Mouse (Mus musculus): ENCODE measurements around the gene Plekha5. TPM values are rescaled to one million over a fixed set of nuclear protein-coding genes. Genes with fewer than 3 reads are reported as not detected.
A peak's percentile ranks its signal among the peaks of the same experiment; 100 is the strongest.

Plekha5 gene
- polyA plus RNA-seq, 1 experiment = 2.1 TPM

- peaks cover 26% of the 10 kb centered on the region for H3K4me1 ChIP-seq (ENCODE audit: control insufficient read depth, insufficient read depth, low read length)
- no peak for TF ChIP-seq POLR2A (IDR thresholded peaks at IDR 0.05; ENCODE audit: borderline replicate concordance, low read depth, low read length)
- no peak for TF ChIP-seq CTCF (IDR thresholded peaks at IDR 0.05; ENCODE audit: low read depth, low read length)
- H3K27ac ChIP-seq (ENCODE audit: insufficient read depth, low read depth, low read length) = no peak overlapping the region
- H3K4me3 ChIP-seq (ENCODE audit: insufficient read depth, low read length) = no peak overlapping the region
Observed at GRCm38 (mm10) chr6:140614711-140615110, 190.9 kb downstream of the Plekha5 start.

- H3K4me1 ChIP-seq (ENCODE audit: control insufficient read depth, insufficient read depth, low read length) = peaks cover 32% of the 10 kb centered on the region
- peak overlapping the region; percentile 24 for H3K27ac ChIP-seq (ENCODE audit: insufficient read depth, low read depth, low read length)
- no peak overlapping the region for H3K4me3 ChIP-seq (ENCODE audit: insufficient read depth, low read length)
- TF ChIP-seq POLR2A (IDR thresholded peaks at IDR 0.05; ENCODE audit: borderline replicate concordance, low read depth, low read length) (no peak), CTCF (IDR thresholded peaks at IDR 0.05; ENCODE audit: low read depth, low read length) (no peak)
Observed at GRCm38 (mm10) chr6:140620531-140621349, 196.9 kb downstream of the Plekha5 start.

GRCm38 (mm10) chr6:140621622-140622021 lies 197.8 kb downstream of the Plekha5 start:
- peaks cover 38% of the 10 kb centered on the region for H3K4me1 ChIP-seq (ENCODE audit: control insufficient read depth, insufficient read depth, low read length)
- no peak for TF ChIP-seq POLR2A (IDR thresholded peaks at IDR 0.05; ENCODE audit: borderline replicate concordance, low read depth, low read length)
- no peak for TF ChIP-seq CTCF (IDR thresholded peaks at IDR 0.05; ENCODE audit: low read depth, low read length)
- H3K4me3 ChIP-seq (ENCODE audit: insufficient read depth, low read length) = no peak overlapping the region
- H3K27ac ChIP-seq (ENCODE audit: insufficient read depth, low read depth, low read length) = no peak overlapping the region

GRCm38 (mm10) chr6:140622391-140623225 lies 198.8 kb downstream of the Plekha5 start, which contains the start of gene Aebp2:
Aebp2 (plus strand) TSS chr6:140622663.
- Histone ChIP-seq H3K27ac (ENCODE audit: insufficient read depth, low read depth, low read length) (peak within 1 kb of the TSS; percentile 86), H3K4me1 (ENCODE audit: control insufficient read depth, insufficient read depth, low read length) (peaks cover 44% of the 10 kb centered on the region), H3K4me3 (ENCODE audit: insufficient read depth, low read length) (peak within 1 kb of the TSS; percentile 99)
- TF ChIP-seq CTCF (IDR thresholded peaks at IDR 0.05; ENCODE audit: low read depth, low read length) (no peak), POLR2A (IDR thresholded peaks at IDR 0.05; ENCODE audit: borderline replicate concordance, low read depth, low read length) (no peak)

GRCm38 (mm10) chr6:140623226-140624095 lies 199.6 kb downstream of the Plekha5 start:
- TF ChIP-seq CTCF (IDR thresholded peaks at IDR 0.05; ENCODE audit: low read depth, low read length) (no peak), POLR2A (IDR thresholded peaks at IDR 0.05; ENCODE audit: borderline replicate concordance, low read depth, low read length) (no peak)
- Histone ChIP-seq H3K27ac (ENCODE audit: insufficient read depth, low read depth, low read length) (peak overlapping the region; percentile 86), H3K4me3 (ENCODE audit: insufficient read depth, low read length) (peak overlapping the region; percentile 99), H3K4me1 (ENCODE audit: control insufficient read depth, insufficient read depth, low read length) (peaks cover 49% of the 10 kb centered on the region)

GRCm38 (mm10) chr6:140624096-140625051 lies 200.5 kb downstream of the Plekha5 start:
- TF ChIP-seq CTCF (IDR thresholded peaks at IDR 0.05; ENCODE audit: low read depth, low read length) (no peak), POLR2A (IDR thresholded peaks at IDR 0.05; ENCODE audit: borderline replicate concordance, low read depth, low read length) (no peak)
- Histone ChIP-seq H3K4me1 (ENCODE audit: control insufficient read depth, insufficient read depth, low read length) (peaks cover 47% of the 10 kb centered on the region), H3K27ac (ENCODE audit: insufficient read depth, low read depth, low read length) (peak overlapping the region; percentile 85), H3K4me3 (ENCODE audit: insufficient read depth, low read length) (peak overlapping the region; percentile 99)

- Histone ChIP-seq H3K4me3 (ENCODE audit: insufficient read depth, low read length) (no peak overlapping the region), H3K4me1 (ENCODE audit: control insufficient read depth, insufficient read depth, low read length) (peaks cover 32% of the 10 kb centered on the region), H3K27ac (ENCODE audit: insufficient read depth, low read depth, low read length) (no peak overlapping the region)
- TF ChIP-seq POLR2A (IDR thresholded peaks at IDR 0.05; ENCODE audit: borderline replicate concordance, low read depth, low read length) (no peak), CTCF (IDR thresholded peaks at IDR 0.05; ENCODE audit: low read depth, low read length) (no peak)
Observed at GRCm38 (mm10) chr6:140629176-140629859, 205.5 kb downstream of the Plekha5 start.

GRCm38 (mm10) chr6:140630306-140630705 lies 206.5 kb downstream of the Plekha5 start:
- H3K4me3 ChIP-seq (ENCODE audit: insufficient read depth, low read length) = no peak overlapping the region

More at GRCm38 (mm10) chr6:140630306-140630705, 206.5 kb downstream of the Plekha5 start:
- peaks cover 32% of the 10 kb centered on the region for H3K4me1 ChIP-seq (ENCODE audit: control insufficient read depth, insufficient read depth, low read length)
- TF ChIP-seq CTCF (IDR thresholded peaks at IDR 0.05; ENCODE audit: low read depth, low read length) = no peak
- no peak for TF ChIP-seq POLR2A (IDR thresholded peaks at IDR 0.05; ENCODE audit: borderline replicate concordance, low read depth, low read length)
- H3K27ac ChIP-seq (ENCODE audit: insufficient read depth, low read depth, low read length) = no peak overlapping the region

Data from bone marrow macrophage, adult 2 months (primary cell).